Mouse (Mus musculus): ENCODE measurements at regions not wholly inside any gene's neighbourhood (a gene's known extent, or its start where the extent isn't known, plus 50 kb on each side); places are given as distances from the start of the nearest gene placed in this dataset.

DNA sequence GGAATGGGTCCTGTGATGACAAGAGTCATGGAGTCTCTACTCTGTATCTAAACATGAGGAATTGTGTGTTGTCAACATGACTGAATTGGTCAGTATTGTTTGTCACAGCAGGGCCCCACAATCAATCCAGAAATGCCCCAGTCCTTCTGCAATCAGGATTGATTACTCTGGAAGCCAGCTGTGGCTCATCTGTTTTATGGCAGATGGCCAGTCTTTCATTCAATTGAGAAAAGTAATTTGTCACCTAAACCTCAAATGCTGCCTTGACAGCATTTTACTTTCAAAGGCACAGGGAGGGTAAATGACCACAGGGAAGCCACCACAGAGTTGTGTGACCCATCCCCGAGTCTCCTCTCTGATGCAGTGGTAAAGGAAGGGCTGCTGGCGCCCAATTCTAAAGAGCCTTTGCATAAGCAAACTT lies 471.8 kb upstream of the Adgrl2 start:
- no peaks in the 10 kb centered on the region for H3K36me3 ChIP-seq (replicated peaks in 1 of 2; ENCODE audit: control insufficient read depth in 1 of 2, insufficient read depth in 1 of 2, low read length in 1 of 2)
- H3K9me3 ChIP-seq (replicated peaks; ENCODE audit: low read length), result no peaks in the 10 kb centered on the region
- no peak for DNase-seq (ENCODE audit: extremely low read depth)
- H3K4me3 ChIP-seq (replicated peaks in 1 of 3; ENCODE audit: low read depth in 2 of 3, low read length in 2 of 3, poor library complexity in 1 of 3), result no peak overlapping the region
- H3K4me1 ChIP-seq (ENCODE audit: control insufficient read depth in 1 of 2, insufficient read depth in 2 of 2), result peaks cover 0 to 21% of the 10 kb centered on the region in 2 experiments; a peak in 2 of 4 replicates
- dilution Hi-C loops (cut with MboI; ENCODE audit: extremely low pct_ligation_motif_present, extremely low pct_unique_long_range_greater_than_20kb, low sequenced_read_pairs) (no loop called here), in situ Hi-C loops (cut with MboI; ENCODE audit: low pct_ligation_motif_present, low pct_unique_long_range_greater_than_20kb, low sequenced_read_pairs) (no loop called here)
- no peak overlapping the region for H3K9ac ChIP-seq (ENCODE audit: insufficient read depth, low read depth)
- H3K27ac ChIP-seq (ENCODE audit: insufficient read depth, low read depth), result no peak overlapping the region
- TF ChIP-seq MAFK (IDR thresholded peaks at IDR 0.05; ENCODE audit: insufficient replicate concordance, low read length), result no peak
- no peak for TF ChIP-seq MEF2A (IDR thresholded peaks at IDR 0.05; ENCODE audit: borderline replicate concordance, low read depth, low read length)
- TF ChIP-seq CTCF (conservative IDR thresholded peaks at IDR 0.05 in 1 of 2, IDR thresholded peaks at IDR 0.05 in 1 of 2; ENCODE audit: low read depth in 2 of 2, low read length in 2 of 2), result no peak
- no peak for TF ChIP-seq SMC3 (IDR thresholded peaks at IDR 0.05; ENCODE audit: low read depth, low read length)
- no peak for TF ChIP-seq SIN3A (IDR thresholded peaks at IDR 0.05; ENCODE audit: low read length)
- no peak for TF ChIP-seq JUND (conservative IDR thresholded peaks at IDR 0.05; ENCODE audit: low read depth, low read length)
- no peak overlapping the region for H3K4me2 ChIP-seq (ENCODE audit: insufficient read depth, low read depth, poor library complexity, severe bottlenecking)
- H3K79me2 ChIP-seq (replicated peaks; ENCODE audit: control insufficient read depth, extremely low read depth, insufficient read depth, poor library complexity, severe bottlenecking), result no peaks in the 10 kb centered on the region
- no peaks in the 10 kb centered on the region for H3K27me3 ChIP-seq (replicated peaks)

GRCm38 (mm10) chr3:149461613-149462012 lies 471.3 kb upstream of the Adgrl2 start:
- Histone ChIP-seq H3K36me3 (replicated peaks in 1 of 2; ENCODE audit: control insufficient read depth in 1 of 2, insufficient read depth in 1 of 2, low read length in 1 of 2) (no peaks in the 10 kb centered on the region), H3K9ac (ENCODE audit: insufficient read depth, low read depth) (no peak overlapping the region), H3K79me2 (replicated peaks; ENCODE audit: control insufficient read depth, extremely low read depth, insufficient read depth, poor library complexity, severe bottlenecking) (no peaks in the 10 kb centered on the region), H3K4me1 (ENCODE audit: control insufficient read depth in 1 of 2, insufficient read depth in 2 of 2) (peaks cover 0 to 16% of the 10 kb centered on the region in 2 experiments; a peak in 2 of 4 replicates), H3K9me3 (replicated peaks; ENCODE audit: low read length) (no peaks in the 10 kb centered on the region), H3K27ac (ENCODE audit: insufficient read depth, low read depth) (no peak overlapping the region), H3K4me3 (replicated peaks in 1 of 3; ENCODE audit: low read depth in 2 of 3, low read length in 2 of 3, poor library complexity in 1 of 3) (no peak overlapping the region), H3K27me3 (replicated peaks) (no peaks in the 10 kb centered on the region), H3K4me2 (ENCODE audit: insufficient read depth, low read depth, poor library complexity, severe bottlenecking) (no peak overlapping the region)
- in situ Hi-C loops (cut with MboI; ENCODE audit: low pct_ligation_motif_present, low pct_unique_long_range_greater_than_20kb, low sequenced_read_pairs) (no loop called here), dilution Hi-C loops (cut with MboI; ENCODE audit: extremely low pct_ligation_motif_present, extremely low pct_unique_long_range_greater_than_20kb, low sequenced_read_pairs) (no loop called here)
- DNase-seq (ENCODE audit: extremely low read depth), result no peak
- TF ChIP-seq BHLHE40 (IDR thresholded peaks at IDR 0.05; ENCODE audit: low read depth, low read length), result no peak

DNA sequence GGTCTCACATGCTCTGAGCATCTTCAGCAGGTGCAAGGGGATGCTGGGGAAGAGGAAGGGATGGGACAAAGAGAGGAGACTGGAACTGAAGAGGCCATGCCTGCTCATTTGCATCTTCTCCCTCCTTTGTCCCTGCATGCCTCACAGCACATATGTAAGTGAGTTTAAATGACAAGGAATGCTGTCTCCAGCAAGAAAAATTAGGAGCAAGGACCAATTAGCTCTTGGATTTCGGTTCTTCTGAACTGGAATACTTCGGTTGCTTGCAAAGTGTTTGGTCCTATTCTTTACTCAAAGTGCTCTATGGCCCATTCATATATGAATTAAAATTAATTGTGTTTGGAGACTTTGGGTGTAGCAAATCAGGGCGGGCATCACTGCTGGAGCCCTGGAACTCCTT lies 459.0 kb upstream of the Adgrl2 start:
- Histone ChIP-seq H3K27ac (ENCODE audit: insufficient read depth, low read depth) (no peak overlapping the region), H3K79me2 (replicated peaks; ENCODE audit: control insufficient read depth, extremely low read depth, insufficient read depth, poor library complexity, severe bottlenecking) (no peaks in the 10 kb centered on the region), H3K27me3 (replicated peaks) (no peaks in the 10 kb centered on the region), H3K4me3 (replicated peaks in 1 of 3; ENCODE audit: low read depth in 2 of 3, low read length in 2 of 3, poor library complexity in 1 of 3) (no peak overlapping the region), H3K36me3 (replicated peaks in 1 of 2; ENCODE audit: control insufficient read depth in 1 of 2, insufficient read depth in 1 of 2, low read length in 1 of 2) (no peaks in the 10 kb centered on the region), H3K4me2 (ENCODE audit: insufficient read depth, low read depth, poor library complexity, severe bottlenecking) (no peak overlapping the region), H3K9ac (ENCODE audit: insufficient read depth, low read depth) (no peak overlapping the region), H3K9me3 (replicated peaks; ENCODE audit: low read length) (no peaks in the 10 kb centered on the region), H3K4me1 (ENCODE audit: control insufficient read depth in 1 of 2, insufficient read depth in 2 of 2) (peaks cover 0 to 9% of the 10 kb centered on the region in 2 experiments; a peak in 1 of 4 replicates)
- in situ Hi-C loops (cut with MboI; ENCODE audit: low pct_ligation_motif_present, low pct_unique_long_range_greater_than_20kb, low sequenced_read_pairs) (no loop called here), dilution Hi-C loops (cut with MboI; ENCODE audit: extremely low pct_ligation_motif_present, extremely low pct_unique_long_range_greater_than_20kb, low sequenced_read_pairs) (no loop called here)
- DNase-seq (ENCODE audit: extremely low read depth), result no peak
- TF ChIP-seq POLR2AphosphoS2 (IDR thresholded peaks at IDR 0.05; ENCODE audit: low read depth, low read length), result no peak
- TF ChIP-seq POLR2A (IDR thresholded peaks at IDR 0.05; ENCODE audit: low read depth, low read length), result no peak
- TF ChIP-seq MEF2A (IDR thresholded peaks at IDR 0.05; ENCODE audit: borderline replicate concordance, low read depth, low read length), result no peak
- no peak for TF ChIP-seq ZC3H11A (IDR thresholded peaks at IDR 0.05; ENCODE audit: low read depth, low read length)
- TF ChIP-seq MAFK (IDR thresholded peaks at IDR 0.05; ENCODE audit: insufficient replicate concordance, low read length), result no peak
